Mouse (Mus musculus): ENCODE data around the gene Gatad2b.
"Not testable (repeated sequence)": the region's sequence is repeated elsewhere in the genome, so short reads cannot be mapped to it uniquely, and the experiment has no call there.

GRCm38 (mm10) chr3:90253174-90253573, 39.8 kb upstream of the Gatad2b start:
- TF ChIP-seq POLR2A (IDR thresholded peaks at IDR 0.05; ENCODE audit: borderline replicate concordance, extremely low read depth, insufficient read depth, insufficient read length, poor library complexity, severe bottlenecking); CTCF (IDR thresholded peaks at IDR 0.05; ENCODE audit: borderline replicate concordance, extremely low read depth, insufficient read depth, insufficient read length): not testable (repeated sequence)

Measured in brain, embryonic 14.5 days (tissue).